Comparison of ENCODE assay signal across 7 mouse cellular contexts in genomic region chr17:30497525-30498375, GRCm38 (mm10).
DNase-seq lines count a peak whose midpoint lies in the region; ATAC-seq lines count a peak whose summit lies in the region.

No protein-coding gene starts in this region.

- H3K36me3 ChIP-seq in forebrain, embryonic 11.5 days (ENCODE audit: control insufficient read depth, insufficient read depth, low read length): no peaks in the 10 kb centered on the region
- no peaks in the 10 kb centered on the region for H3K36me3 ChIP-seq in forebrain, embryonic 16.5 days (ENCODE audit: control insufficient read depth, insufficient read depth)
- no peaks in the 10 kb centered on the region for H3K36me3 ChIP-seq in midbrain, embryonic 15.5 days (replicated peaks)

- H3K4me2 ChIP-seq in forebrain, embryonic 11.5 days (ENCODE audit: low read depth, low read length, severe bottlenecking): 0 out of 2 replicates have a peak overlapping the region, but pooled peaks have one; percentile 1
- H3K4me2 ChIP-seq in forebrain, embryonic 16.5 days (ENCODE audit: low read length): peak overlapping the region; percentile 23; the same call in 1 of the 2 replicates
- H3K4me2 ChIP-seq in midbrain, embryonic 15.5 days: no peak overlapping the region

- DNase-seq in forebrain, embryonic 11.5 days (ENCODE audit: low spot score): peak; percentile 70
- peak; percentile 58 to 71 for DNase-seq in layer of hippocampus, postnatal 10 days (ENCODE audit: low spot score in 2 of 2)
- no peak for DNase-seq in ovary, postnatal 36 days (ENCODE audit: low spot score)
- no peak for DNase-seq in gastrocnemius, adult 8-10 months (ENCODE audit: low spot score in 2 of 2)

- no peak overlapping the region for H3K4me3 ChIP-seq in forebrain, embryonic 11.5 days (ENCODE audit: low read depth, low read length)
- no peak overlapping the region for H3K4me3 ChIP-seq in forebrain, embryonic 16.5 days (replicated peaks; ENCODE audit: low read length)
- no peak overlapping the region for H3K4me3 ChIP-seq in midbrain, embryonic 15.5 days

- H3K4me1 ChIP-seq in forebrain, embryonic 11.5 days (replicated peaks; ENCODE audit: control insufficient read depth, insufficient read depth, low read length): peaks cover 6% of the 10 kb centered on the region; the same call in 1 of the 2 replicates
- peaks cover 20% of the 10 kb centered on the region for H3K4me1 ChIP-seq in forebrain, embryonic 16.5 days (replicated peaks; ENCODE audit: control insufficient read depth, insufficient read depth, low read length)
- peaks cover 17% of the 10 kb centered on the region for H3K4me1 ChIP-seq in midbrain, embryonic 15.5 days

- WGBS in forebrain, embryonic 11.5 days: 37% methylated on average over 11 of the region's 11 CpGs
- 12% methylated on average over 11 of the region's 11 CpGs for WGBS in forebrain, embryonic 16.5 days
- 23% methylated on average over 11 of the region's 11 CpGs for WGBS in midbrain, embryonic 15.5 days

- no peaks in the 10 kb centered on the region for H3K27me3 ChIP-seq in forebrain, embryonic 11.5 days (ENCODE audit: control insufficient read depth, insufficient read depth, low read length)
- H3K27me3 ChIP-seq in forebrain, embryonic 16.5 days (replicated peaks; ENCODE audit: control insufficient read depth, insufficient read depth, low read length): no peaks in the 10 kb centered on the region
- H3K27me3 ChIP-seq in midbrain, embryonic 15.5 days (replicated peaks): no peaks in the 10 kb centered on the region

- H3K9me3 ChIP-seq in forebrain, embryonic 11.5 days (ENCODE audit: control insufficient read depth, low read length): no peaks in the 10 kb centered on the region
- no peaks in the 10 kb centered on the region for H3K9me3 ChIP-seq in forebrain, embryonic 16.5 days (ENCODE audit: control insufficient read depth, low read length)
- no peaks in the 10 kb centered on the region for H3K9me3 ChIP-seq in midbrain, embryonic 15.5 days

- peak overlapping the region; percentile 46 for H3K27ac ChIP-seq in forebrain, embryonic 11.5 days (ENCODE audit: low read depth, low read length)
- H3K27ac ChIP-seq in forebrain, embryonic 16.5 days (ENCODE audit: low read length): peak overlapping the region; percentile 81
- H3K27ac ChIP-seq in midbrain, embryonic 15.5 days: peak overlapping the region; percentile 58

- peak; percentile 79 for ATAC-seq in forebrain, embryonic 11.5 days (replicated peaks; ENCODE audit: low FRiP score)
- peak; percentile 93 for ATAC-seq in forebrain, embryonic 16.5 days
- ATAC-seq in midbrain, embryonic 15.5 days (replicated peaks): peak; percentile 52; the same call in 1 of the 2 replicates
- no peak for ATAC-seq in cerebellum, adult (ENCODE audit: insufficient number of reproducible peaks, low FRiP score, low TSS enrichment)

- no peak overlapping the region for H3K9ac ChIP-seq in forebrain, embryonic 11.5 days (ENCODE audit: low read length)
- no peak overlapping the region for H3K9ac ChIP-seq in forebrain, embryonic 16.5 days (replicated peaks; ENCODE audit: low read depth, low read length)
- H3K9ac ChIP-seq in midbrain, embryonic 15.5 days: no peak overlapping the region

Comparison
In these comparisons a context has a peak if more than half of its experiments do, and no peak if none do; other contexts are left out.
1. DNase-seq: peak in forebrain, embryonic 11.5 days (single experiment) and layer of hippocampus, postnatal 10 days (2 of 2); none in ovary, postnatal 36 days (single experiment) and gastrocnemius, adult 8-10 months (0 of 2).
2. Peak in every context shown above with its lines, with median percentiles within 50 percentile points of each other: H3K27ac ChIP-seq.